In the genomic region with DNA sequence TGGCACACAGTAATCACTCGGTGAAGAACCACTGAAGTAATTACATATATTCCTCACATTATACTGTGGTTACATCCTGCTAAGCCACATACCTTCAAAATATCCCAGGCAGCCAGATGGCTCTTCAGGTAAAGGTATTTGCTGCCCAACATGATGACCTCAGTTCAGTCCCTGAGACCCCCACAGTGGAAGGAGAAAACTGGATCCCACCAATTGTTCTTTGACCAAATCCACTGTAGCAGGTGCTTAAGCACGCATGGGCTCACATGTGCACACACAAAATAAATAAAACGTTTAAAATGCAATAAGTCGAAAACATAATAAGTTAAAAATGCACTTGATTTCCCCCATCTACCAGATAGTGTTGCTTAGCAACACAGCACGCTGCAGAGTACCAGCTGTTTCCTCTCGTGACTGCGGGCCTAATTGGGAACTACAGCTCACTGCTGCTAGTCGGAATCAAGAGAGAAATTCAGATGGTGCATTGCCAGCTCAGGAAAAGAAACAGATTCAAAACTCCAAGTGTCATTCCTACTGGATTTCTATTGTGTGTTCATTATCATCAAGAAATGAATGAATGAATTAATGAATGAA, we compare ENCODE assay signal across 10 mouse cellular contexts.
DNase-seq lines count a peak whose midpoint lies in the region; TF ChIP-seq lines count a peak whose summit lies in the region.
"Had no signal": no experiment of that assay in that cellular context is flagged by ENCODE, and none has a peak within 500 bp of the region (broad histone marks: within the 10 kb centered on the region; RNA-seq: fewer than 3 reads in every experiment).

No protein-coding gene starts in this region.

- DNase-seq in kidney, postnatal 10 days: peak; percentile 71
- DNase-seq in kidney, adult 8-10 months: no peak
- DNase-seq in MN1 (ENCODE audit: low spot score): peak; percentile 28
- DNase-seq in induced T-regulatory cell, adult 2 months (ENCODE audit: low read depth): peak; percentile 10
- DNase-seq in right cerebral cortex, adult 2 months (ENCODE audit: low spot score in 2 of 2): peak; percentile 67 to 70
- DNase-seq in cerebellum, adult 2 months: no peak
- no peak for DNase-seq in cerebellum, adult 11 months
- DNase-seq in kidney, postnatal 25 days: no peak
- DNase-seq: liver, embryonic 13.5 days had no signal

- no peak overlapping the region for H3K4me3 ChIP-seq in cerebellum, adult 2 months (replicated peaks; ENCODE audit: insufficient read depth, low read depth, low read length)
- H3K4me3 ChIP-seq: heart, embryonic 13.5 days; liver, embryonic 13.5 days had no signal

- TF ChIP-seq CTCF in cerebellum, adult 2 months (IDR thresholded peaks at IDR 0.05; ENCODE audit: borderline replicate concordance, insufficient read depth, low read depth, low read length): no peak

- TF ChIP-seq POLR2A in cerebellum, adult 2 months (IDR thresholded peaks at IDR 0.05; ENCODE audit: borderline replicate concordance, insufficient read depth, low read length): no peak

- WGBS in cerebellum, adult 2 months: 58% methylated on average over 8 of the region's 8 CpGs

- H3K27ac ChIP-seq in cerebellum, adult 2 months (ENCODE audit: insufficient read depth, low read length): no peak overlapping the region
- H3K27ac ChIP-seq: heart, embryonic 13.5 days; liver, embryonic 13.5 days had no signal

- H3K4me1 ChIP-seq in cerebellum, adult 2 months (ENCODE audit: control insufficient read depth, insufficient read depth, low read length): peaks cover 3% of the 10 kb centered on the region; the same call in 1 of the 2 replicates

- H3K27me3 ChIP-seq in cerebellum, adult 2 months (ENCODE audit: control insufficient read depth, insufficient read depth, low read length): no peaks in the 10 kb centered on the region
- H3K27me3 ChIP-seq: heart, embryonic 13.5 days; liver, embryonic 13.5 days had no signal

Comparison
In these comparisons a context has a peak if more than half of its experiments do, and no peak if none do; other contexts are left out.
1. DNase-seq: peak in kidney, postnatal 10 days (single experiment), MN1 (single experiment), induced T-regulatory cell, adult 2 months (single experiment) and right cerebral cortex, adult 2 months (2 of 2); none in kidney, adult 8-10 months (0 of 2), cerebellum, adult 2 months (0 of 2), cerebellum, adult 11 months (single experiment) and kidney, postnatal 25 days (0 of 2).